Mouse (Mus musculus): ENCODE data around the gene Rap1b.

The Rap1b gene

GRCm38 (mm10) chr10:117858241-117858640, 12.4 kb upstream of the Rap1b start:
- DNase-seq (ENCODE audit: low read depth, low spot score) = no peak

GRCm38 (mm10) chr10:117856001-117856720, 10.3 kb upstream of the Rap1b start:
- DNase-seq (ENCODE audit: low read depth, low spot score) = no peak

- DNase-seq (ENCODE audit: low read depth, low spot score) = no peak
Measured at GRCm38 (mm10) chr10:117852648-117853192, 6.9 kb upstream of the Rap1b start.

GRCm38 (mm10) chr10:117848981-117849380, 3.1 kb upstream of the Rap1b start:
- DNase-seq (ENCODE audit: low read depth, low spot score) = no peak

GRCm38 (mm10) chr10:117846796-117847195, 961 bp upstream of the Rap1b start:
- DNase-seq (ENCODE audit: low read depth, low spot score) = no peak

- peak; percentile 88 for DNase-seq (ENCODE audit: low read depth, low spot score)
Measured at GRCm38 (mm10) chr10:117846260-117846632, 411 bp upstream of the Rap1b start.

GRCm38 (mm10) chr10:117844782-117845596, 846 bp downstream of the Rap1b start:
- peak; percentile 55 for DNase-seq (ENCODE audit: low read depth, low spot score)

- DNase-seq (ENCODE audit: low read depth, low spot score) = no peak
Measured at GRCm38 (mm10) chr10:117844279-117844678, 1.6 kb downstream of the Rap1b start.

- DNase-seq (ENCODE audit: low read depth, low spot score) = no peak
Measured at GRCm38 (mm10) chr10:117843690-117844089, 2.1 kb downstream of the Rap1b start.

GRCm38 (mm10) chr10:117841765-117842164, 4.1 kb downstream of the Rap1b start:
- no peak for DNase-seq (ENCODE audit: low read depth, low spot score)

- DNase-seq (ENCODE audit: low read depth, low spot score) = no peak
Measured at GRCm38 (mm10) chr10:117840431-117840995, 5.3 kb downstream of the Rap1b start.

- no peak for DNase-seq (ENCODE audit: low read depth, low spot score)
Measured at GRCm38 (mm10) chr10:117839737-117840136, 6.1 kb downstream of the Rap1b start.

- no peak for DNase-seq (ENCODE audit: low read depth, low spot score)
Measured at GRCm38 (mm10) chr10:117838924-117839323, 6.9 kb downstream of the Rap1b start.

- DNase-seq (ENCODE audit: low read depth, low spot score) = no peak
Measured at GRCm38 (mm10) chr10:117836354-117836753, 9.5 kb downstream of the Rap1b start.

- no peak for DNase-seq (ENCODE audit: low read depth, low spot score)
Measured at GRCm38 (mm10) chr10:117835453-117835852, 10.4 kb downstream of the Rap1b start.

GRCm38 (mm10) chr10:117830797-117831196, 15.0 kb downstream of the Rap1b start:
- DNase-seq (ENCODE audit: low read depth, low spot score) = no peak

GRCm38 (mm10) chr10:117829472-117830155, 16.2 kb downstream of the Rap1b start:
- no peak for DNase-seq (ENCODE audit: low read depth, low spot score)

- no peak for DNase-seq (ENCODE audit: low read depth, low spot score)
Measured at GRCm38 (mm10) chr10:117829022-117829421, 16.8 kb downstream of the Rap1b start.

- DNase-seq (ENCODE audit: low read depth, low spot score) = no peak
Measured at GRCm38 (mm10) chr10:117828536-117828935, 17.3 kb downstream of the Rap1b start.

- DNase-seq (ENCODE audit: low read depth, low spot score) = no peak
Measured at GRCm38 (mm10) chr10:117824647-117825046, 21.2 kb downstream of the Rap1b start.

GRCm38 (mm10) chr10:117824139-117824538, 21.7 kb downstream of the Rap1b start:
- DNase-seq (ENCODE audit: low read depth, low spot score) = no peak

- no peak for DNase-seq (ENCODE audit: low read depth, low spot score)
Measured at GRCm38 (mm10) chr10:117823321-117823720, 22.5 kb downstream of the Rap1b start.
